Mouse (Mus musculus) retina, adult 2 months (tissue): ENCODE data around the gene Abca7.
"Not testable (repeated sequence)": the region's sequence is repeated elsewhere in the genome, so short reads cannot be mapped to it uniquely, and the experiment has no call there.

Source experiments
- DNase-seq: peaks from one replicate; pipeline ENCODE4 v3.0.0-alpha.2; 2012; ENCODE audit warnings: low read depth, low spot score

The Abca7 gene

GRCm38 (mm10) chr10:79996272-79997033, at the start of gene Abca7:
Gene Abca7 (plus strand): TSS chr10:79996494.
- peak; percentile 94 for DNase-seq

- DNase-seq = no peak
Measured at GRCm38 (mm10) chr10:79946752-79947322, 49.5 kb upstream of the Abca7 start.

GRCm38 (mm10) chr10:79947502-79947901, 48.8 kb upstream of the Abca7 start:
- DNase-seq = no peak

- DNase-seq = no peak
Measured at GRCm38 (mm10) chr10:79949873-79950272, 46.4 kb upstream of the Abca7 start.

GRCm38 (mm10) chr10:79950661-79951060, 45.6 kb upstream of the Abca7 start:
- DNase-seq = no peak

- DNase-seq = no peak
Measured at GRCm38 (mm10) chr10:79953946-79954345, 42.3 kb upstream of the Abca7 start.

GRCm38 (mm10) chr10:79955691-79956090, 40.6 kb upstream of the Abca7 start:
- DNase-seq = no peak

GRCm38 (mm10) chr10:79956643-79957154, 39.6 kb upstream of the Abca7 start:
- no peak for DNase-seq

- peak; percentile 37 for DNase-seq
Measured at GRCm38 (mm10) chr10:79958140-79958816, 38.0 kb upstream of the Abca7 start.

GRCm38 (mm10) chr10:79959412-79959811, 36.9 kb upstream of the Abca7 start:
- not testable (repeated sequence) for DNase-seq

- DNase-seq = peak; percentile 100
Measured at GRCm38 (mm10) chr10:79959847-79960601, 36.3 kb upstream of the Abca7 start, which contains the start of gene Wdr18. Gene Wdr18 (plus strand): TSS chr10:79960152.

GRCm38 (mm10) chr10:79960671-79961294, 35.5 kb upstream of the Abca7 start:
- no peak for DNase-seq

- DNase-seq = no peak
Measured at GRCm38 (mm10) chr10:79964727-79965126, 31.6 kb upstream of the Abca7 start.

- DNase-seq = no peak
Measured at GRCm38 (mm10) chr10:79965325-79965724, 31.0 kb upstream of the Abca7 start.

- DNase-seq = no peak
Measured at GRCm38 (mm10) chr10:79966886-79967400, 29.4 kb upstream of the Abca7 start.

GRCm38 (mm10) chr10:79968181-79968580, 28.1 kb upstream of the Abca7 start:
- no peak for DNase-seq

- no peak for DNase-seq
Measured at GRCm38 (mm10) chr10:79969124-79969568, 27.1 kb upstream of the Abca7 start.

- no peak for DNase-seq
Measured at GRCm38 (mm10) chr10:79970415-79971182, 25.7 kb upstream of the Abca7 start, which contains the start of gene Grin3b. Gene Grin3b (plus strand): TSS chr10:79970715.

GRCm38 (mm10) chr10:79971183-79971497, 25.2 kb upstream of the Abca7 start:
- no peak for DNase-seq

- no peak for DNase-seq
Measured at GRCm38 (mm10) chr10:79972831-79973230, 23.5 kb upstream of the Abca7 start.
